Mouse (Mus musculus): ENCODE measurements around the gene BC052040.
A peak's percentile ranks its signal among the peaks of the same experiment; 100 is the strongest.

The BC052040 gene

GRCm38 (mm10) chr2:115602116-115602515 is 20.6 kb downstream of the BC052040 start:
- no peak for DNase-seq

- no peak for DNase-seq
Observed at GRCm38 (mm10) chr2:115604132-115604531, 22.6 kb downstream of the BC052040 start.

DNA sequence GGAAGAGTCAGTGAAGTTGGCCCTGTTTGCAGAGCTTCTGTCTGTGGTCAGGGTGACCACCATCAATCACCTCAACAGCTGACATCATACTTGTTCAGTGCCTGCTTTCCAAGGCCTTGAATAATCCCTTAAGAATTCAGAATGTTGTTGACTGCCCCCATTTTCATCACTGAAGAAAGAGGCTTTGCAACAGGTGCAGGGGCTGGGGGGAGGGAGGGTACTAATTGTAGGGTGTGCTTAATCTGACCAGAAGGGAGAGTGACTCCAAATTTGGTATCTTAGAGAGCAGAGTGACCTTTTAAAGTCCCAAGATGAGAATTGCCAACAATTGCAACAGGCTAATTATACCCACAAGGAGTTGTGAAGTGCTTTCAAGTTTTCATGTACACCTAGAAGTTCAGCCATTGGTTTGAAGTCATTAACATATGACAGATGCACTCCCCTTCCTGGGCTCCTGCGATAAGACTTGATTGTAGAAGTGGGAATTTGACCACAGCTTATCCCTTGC is 24.4 kb downstream of the BC052040 start:
- no peak for DNase-seq

DNA sequence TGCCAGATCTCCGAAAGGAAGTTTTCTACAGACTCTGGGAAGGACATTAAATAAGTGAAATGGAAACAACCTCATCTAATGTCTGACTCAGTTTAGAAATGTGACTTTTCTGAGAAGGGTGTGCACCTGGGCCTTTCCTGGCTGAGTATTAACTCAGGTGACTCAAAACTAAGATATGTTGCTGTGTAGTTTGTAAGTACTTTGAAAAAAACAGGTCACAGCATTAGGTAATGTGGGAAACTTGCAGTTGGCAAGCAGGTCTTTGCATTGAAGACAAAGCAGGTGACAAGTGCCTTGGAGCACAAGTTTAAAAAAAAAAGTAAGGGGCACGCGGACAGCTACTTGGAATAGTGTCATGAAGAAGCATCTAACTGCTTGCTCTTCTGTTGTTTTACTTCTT is 27.5 kb downstream of the BC052040 start:
- no peak for DNase-seq

GRCm38 (mm10) chr2:115610092-115610491 is 28.6 kb downstream of the BC052040 start:
- DNase-seq = no peak

DNA sequence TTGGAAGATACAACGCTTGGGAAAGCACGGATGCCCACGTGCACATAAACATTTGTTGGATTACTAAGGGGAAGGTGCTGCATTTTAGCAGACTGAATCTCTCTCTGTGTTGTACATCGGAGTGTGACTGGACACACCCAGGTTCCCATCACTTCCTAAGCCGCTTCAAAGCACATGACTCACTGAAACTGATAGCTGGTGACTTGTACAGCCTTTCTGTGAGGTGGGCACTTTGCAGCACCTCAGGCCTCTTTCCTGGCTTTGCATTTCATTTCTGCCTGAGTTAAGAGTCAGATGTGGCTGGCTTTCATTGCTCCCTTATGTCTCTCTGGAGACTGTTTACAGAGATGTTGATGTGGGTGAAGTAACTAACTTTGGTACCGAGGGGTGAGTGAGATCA is 29.0 kb downstream of the BC052040 start:
- DNase-seq = no peak

- DNase-seq = no peak
Observed at GRCm38 (mm10) chr2:115613830-115614520, 32.5 kb downstream of the BC052040 start.

DNA sequence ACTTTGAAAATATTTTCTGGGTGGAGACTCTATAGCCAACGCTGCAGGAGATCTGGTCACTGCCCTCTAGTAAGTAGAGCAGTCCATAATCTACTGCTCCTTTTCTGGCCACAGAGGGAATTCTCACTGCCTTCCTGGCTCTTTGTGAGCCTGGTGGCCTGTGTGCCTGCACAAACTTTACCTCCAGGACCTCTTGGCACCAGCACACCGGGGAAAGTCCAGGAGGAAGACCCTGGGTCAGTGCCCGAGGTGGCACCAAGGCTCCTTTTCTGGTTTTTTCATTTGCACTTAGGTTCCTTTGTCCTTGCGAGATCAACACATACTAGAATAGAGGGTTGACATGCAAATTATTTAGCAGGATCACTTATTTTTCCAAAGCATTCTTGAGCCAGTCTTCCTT is 47.0 kb downstream of the BC052040 start:
- no peak for DNase-seq

DNA sequence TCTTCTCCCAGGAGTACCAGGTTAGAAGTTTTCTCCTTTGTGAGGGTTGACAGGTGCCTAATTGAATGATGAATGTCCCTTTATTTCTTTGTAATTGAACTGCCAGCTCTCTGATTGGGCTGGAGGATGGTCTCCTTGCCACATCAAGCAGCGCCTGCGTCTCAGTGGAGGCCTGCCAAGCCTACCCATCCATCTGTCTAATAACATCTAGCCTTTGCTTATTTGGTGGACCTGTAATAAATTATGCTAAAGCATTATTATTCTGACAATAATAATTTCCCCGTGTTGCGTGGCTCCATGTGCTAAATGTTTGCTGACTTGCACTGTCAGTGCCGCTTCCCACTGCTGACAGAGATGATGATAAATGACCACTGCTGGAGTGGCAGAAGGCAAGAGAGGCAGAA is 49.5 kb downstream of the BC052040 start:
- peak in 1 of 2 experiments; percentile 21 for DNase-seq

- DNase-seq = no peak
Observed at GRCm38 (mm10) chr2:115631826-115632225, 50.3 kb downstream of the BC052040 start.

DNA sequence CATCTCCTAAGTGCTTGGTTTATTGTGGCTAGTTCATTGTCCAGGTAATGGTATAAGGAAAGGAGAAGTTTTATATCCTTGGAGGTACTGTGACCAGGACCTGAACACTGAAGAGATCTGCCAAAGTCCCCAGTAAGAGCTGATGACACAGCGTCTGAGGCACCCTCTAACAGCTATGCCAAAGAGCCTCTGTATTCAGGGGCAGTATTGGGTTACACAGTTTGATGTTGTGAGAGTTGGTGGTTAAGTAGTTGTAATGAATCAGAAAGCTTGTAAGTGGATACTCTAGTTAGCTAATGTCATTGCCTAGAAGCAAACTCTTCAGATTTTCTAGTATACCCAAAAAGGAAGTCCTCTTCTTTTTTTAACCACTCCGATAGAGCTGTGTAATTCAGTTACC is 68.7 kb downstream of the BC052040 start:
- no peak for DNase-seq

DNA sequence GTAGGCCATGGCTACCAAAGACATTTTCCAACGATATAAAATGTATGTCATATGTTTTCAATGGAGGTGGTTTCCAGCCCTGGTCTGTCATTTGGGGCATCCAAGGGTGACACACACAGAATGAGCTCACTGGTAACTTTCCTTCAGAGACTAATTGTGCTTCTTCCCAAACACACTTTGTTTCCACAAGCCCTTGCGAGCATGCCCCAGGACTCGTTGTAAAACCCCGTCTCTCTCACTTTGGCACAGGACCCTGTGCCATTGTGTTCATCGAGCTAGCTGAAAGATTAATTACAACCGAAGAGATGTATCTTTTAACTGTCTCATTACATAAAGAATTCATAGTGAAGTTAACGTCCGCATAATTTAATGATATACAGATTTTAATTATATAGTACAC is 78.2 kb downstream of the BC052040 start:
- no peak for DNase-seq

GRCm38 (mm10) chr2:115660213-115661120 is 79.0 kb downstream of the BC052040 start:
- no peak for DNase-seq

GRCm38 (mm10) chr2:115667516-115667915 is 86.0 kb downstream of the BC052040 start:
- no peak for DNase-seq

DNA sequence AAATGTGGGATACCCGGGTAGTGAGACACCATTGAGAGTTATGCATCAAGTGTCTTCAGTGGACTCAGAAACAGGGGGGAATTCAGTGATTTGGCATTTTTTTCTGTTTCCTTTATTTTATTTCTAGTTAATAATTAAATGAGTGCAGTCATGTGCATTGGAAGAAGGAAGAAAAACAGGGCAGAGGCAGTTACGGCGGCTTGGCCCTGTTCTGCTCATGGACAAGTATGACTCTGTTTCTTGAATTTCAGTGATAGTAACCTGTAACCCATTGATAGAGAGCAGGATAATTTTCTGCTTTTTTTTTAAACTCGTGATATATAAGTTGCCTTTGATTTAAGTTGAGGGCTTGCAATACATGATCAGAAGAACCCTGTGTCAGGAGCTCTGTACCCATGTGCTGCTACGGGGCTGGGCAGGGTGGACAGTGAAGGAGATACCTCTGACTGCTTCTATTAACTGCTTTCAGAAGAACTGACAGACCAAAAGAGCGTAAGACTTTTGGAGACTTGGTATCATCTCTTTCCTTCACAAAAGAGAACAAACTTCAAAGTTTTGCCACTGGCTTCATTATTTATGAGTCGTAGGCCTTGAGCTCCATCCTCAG is 91.6 kb downstream of the BC052040 start:
- no peak for DNase-seq

GRCm38 (mm10) chr2:115678786-115679185 is 97.3 kb downstream of the BC052040 start:
- DNase-seq = no peak

DNA sequence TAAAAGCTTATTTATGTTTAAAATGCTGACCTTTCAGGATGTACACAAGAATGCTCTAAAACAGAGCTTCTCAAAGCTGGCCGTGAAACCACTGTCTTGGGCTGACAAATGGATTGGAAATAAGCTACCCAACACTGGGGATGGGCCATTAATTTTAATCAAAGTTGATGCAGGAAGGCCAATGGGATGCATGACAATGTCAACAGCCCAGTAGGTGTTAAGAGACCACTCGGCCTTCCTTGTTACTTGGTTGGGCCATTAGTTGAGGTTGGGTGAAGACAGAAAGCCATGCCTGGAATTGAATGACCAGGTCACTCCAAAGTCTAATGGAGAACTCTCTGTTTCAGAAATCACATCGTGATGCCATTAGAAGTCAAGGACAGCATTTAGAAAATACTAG is 103.7 kb downstream of the BC052040 start:
- no peak for DNase-seq

DNA sequence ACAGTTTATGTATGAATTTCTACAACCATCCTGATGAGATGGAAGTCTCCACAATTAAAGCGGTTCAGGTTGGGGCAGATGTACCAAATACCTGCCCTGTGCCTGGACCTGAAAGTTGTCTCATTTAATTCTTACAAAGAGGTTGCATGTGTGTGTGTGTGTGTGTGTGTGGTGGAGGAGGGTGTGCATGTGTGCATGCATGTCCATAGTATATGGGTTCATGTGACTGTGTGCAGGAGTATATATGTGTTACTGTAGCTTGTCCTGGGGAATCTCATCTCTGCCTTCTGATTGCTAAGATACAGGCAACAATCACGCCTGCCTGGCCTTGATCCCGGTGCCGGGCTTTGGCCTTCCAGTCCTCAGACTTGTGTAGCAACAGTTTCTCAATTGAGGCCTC is 106.1 kb downstream of the BC052040 start:
- no peak for DNase-seq

GRCm38 (mm10) chr2:115688282-115688681 is 106.8 kb downstream of the BC052040 start:
- DNase-seq = no peak

- no peak for DNase-seq
Observed at GRCm38 (mm10) chr2:115693841-115694240, 112.3 kb downstream of the BC052040 start.

GRCm38 (mm10) chr2:115694386-115694785 is 112.9 kb downstream of the BC052040 start:
- DNase-seq = no peak

- DNase-seq = no peak
Observed at GRCm38 (mm10) chr2:115699032-115699431, 117.5 kb downstream of the BC052040 start.

DNA sequence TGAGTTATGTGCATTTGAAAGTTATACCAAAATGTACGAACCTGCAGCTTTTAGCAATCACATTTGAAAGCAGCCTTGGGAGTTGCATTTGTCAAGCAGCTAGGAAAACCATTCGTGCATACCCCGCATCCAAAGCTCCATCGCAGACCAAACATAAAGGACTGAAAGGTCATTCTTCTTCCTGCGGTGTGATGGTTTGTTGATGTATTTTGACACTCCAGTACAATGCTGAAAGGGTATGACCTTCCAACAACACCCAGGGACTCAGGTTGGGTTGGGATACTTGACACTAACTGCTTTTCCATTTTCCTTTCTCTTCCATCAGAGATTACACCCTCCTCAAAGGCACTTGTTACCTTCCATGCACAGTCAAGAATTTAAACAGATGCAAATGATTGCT is 121.1 kb downstream of the BC052040 start:
- no peak for DNase-seq

DNA sequence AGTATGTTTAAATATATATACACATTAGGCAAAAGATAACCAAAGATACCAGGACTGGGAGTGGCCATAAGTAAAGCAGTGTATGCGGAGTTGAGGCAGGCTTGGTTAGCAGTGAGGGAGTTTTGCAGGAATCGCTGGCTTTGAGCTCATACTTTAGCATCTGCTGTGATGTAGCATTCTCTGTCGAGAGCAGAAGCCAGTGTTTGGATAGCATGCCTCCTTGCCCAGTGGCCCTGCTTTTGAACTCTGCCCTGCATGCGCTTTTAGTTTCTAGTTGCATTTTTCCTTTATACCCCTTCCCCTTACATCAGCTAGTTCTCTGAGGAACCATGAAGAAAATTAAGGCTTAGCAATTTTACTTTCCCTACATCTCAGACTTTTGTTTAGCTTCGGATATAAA is 136.0 kb downstream of the BC052040 start:
- no peak for DNase-seq
